Mouse (Mus musculus) forebrain, embryonic 16.5 days (tissue): ENCODE results near the gene Mad1l1. TPM values are rescaled to one million over a fixed set of nuclear protein-coding genes. Genes with fewer than 3 reads are reported as not detected.

Experiments
- ATAC-seq: fragments of 200-750 bp; cut with Nextera tagmentation; 2 replicates; pipeline ENCODE4 v1.8.0; 2017; ENCODE audit warnings: mild to moderate bottlenecking, moderate library complexity
- H3K27ac ChIP-seq: fragments of 300-500 bp; sonication (generic); 2 replicates; pipeline ENCODE4 v1.5.1; 2014; ENCODE audit warnings: low read length, control low read depth
- H3K27me3 ChIP-seq: fragments of 300-500 bp; sonication (generic); replicated peaks from 2 replicates; pipeline ENCODE4 v1.6.1; 2014; ENCODE audit warnings: low read length; ENCODE audit not compliant: control insufficient read depth, insufficient read depth
- H3K36me3 ChIP-seq: fragments of 300-500 bp; sonication (generic); 2 replicates; pipeline ENCODE4 v1.6.1; 2014; ENCODE audit not compliant: control insufficient read depth, insufficient read depth
- H3K4me1 ChIP-seq: fragments of 300-500 bp; sonication (generic); replicated peaks from 2 replicates; pipeline ENCODE4 v1.6.1; 2014; ENCODE audit warnings: low read length; ENCODE audit not compliant: control insufficient read depth, insufficient read depth
- H3K4me2 ChIP-seq: fragments of 300-500 bp; sonication (generic); 2 replicates; pipeline ENCODE4 v1.6.1; 2014; ENCODE audit warnings: mild to moderate bottlenecking, low read length, control low read depth
- H3K4me3 ChIP-seq: fragments of 300-500 bp; sonication (generic); replicated peaks from 2 replicates; pipeline ENCODE4 v1.5.1; 2014; ENCODE audit warnings: mild to moderate bottlenecking, low read length, control low read depth
- H3K9ac ChIP-seq: fragments of 300-500 bp; sonication (generic); replicated peaks from 2 replicates; pipeline ENCODE4 v1.6.1; 2014; ENCODE audit warnings: low read depth, low read length, control low read depth
- H3K9me3 ChIP-seq: fragments of 300-500 bp; sonication (generic); 2 replicates; pipeline ENCODE4 v1.6.1; 2016; ENCODE audit warnings: low read length; ENCODE audit not compliant: control insufficient read depth
- WGBS: fragments of 180-500 bp; shearing (Covaris S2); extraction: QIAGEN DNeasy Blood & Tissue Kit; methylation state at CpG from one replicate; pipeline ENCODE4 v1.1.7; 2014; 5-methylcytosine and 5-hydroxymethylcytosine counted together
- polyA plus RNA-seq: library from polyadenylated mRNA; unstranded; fragments of >200 nt; fragmentation: Nextera tagmentation; extraction: Ambion mirVana; gene quantifications from 2 replicates; pipeline ENCODE4 v1.2.1, GENCODE M21; 2015

The Mad1l1 gene
- polyA plus RNA-seq, 1 experiment from 2014 or later = 33.4 TPM

- no peak overlapping the region for H3K9ac ChIP-seq
- H3K4me3 ChIP-seq = no peak overlapping the region
- no peak for ATAC-seq
- no peak overlapping the region for H3K27ac ChIP-seq
- H3K4me2 ChIP-seq = no peak overlapping the region
- H3K36me3 ChIP-seq = no peaks in the 10 kb centered on the region
- H3K9me3 ChIP-seq = no peaks in the 10 kb centered on the region
- peaks cover 4% of the 10 kb centered on the region; the same call in 1 of the 2 replicates for H3K4me1 ChIP-seq
- 77% methylated on average over 2 of the region's 2 CpGs for WGBS
- no peaks in the 10 kb centered on the region for H3K27me3 ChIP-seq
Measured at GRCm38 (mm10) chr5:140045453-140045852, 275.9 kb downstream of the Mad1l1 start.

GRCm38 (mm10) chr5:140043002-140043401 lies 278.4 kb downstream of the Mad1l1 start:
- Histone ChIP-seq H3K36me3 (no peaks in the 10 kb centered on the region), H3K27ac (no peak overlapping the region), H3K27me3 (no peaks in the 10 kb centered on the region), H3K4me1 (peaks cover 4% of the 10 kb centered on the region; the same call in 1 of the 2 replicates), H3K9me3 (no peaks in the 10 kb centered on the region), H3K4me2 (no peak overlapping the region), H3K4me3 (no peak overlapping the region), H3K9ac (no peak overlapping the region)
- 64% methylated on average over 1 of the region's 1 CpGs for WGBS
- ATAC-seq = no peak

- H3K9me3 ChIP-seq = no peaks in the 10 kb centered on the region
- no peak for ATAC-seq
- no peak overlapping the region for H3K9ac ChIP-seq
- H3K36me3 ChIP-seq = no peaks in the 10 kb centered on the region
- no peaks in the 10 kb centered on the region for H3K27me3 ChIP-seq
- WGBS = 76% methylated on average over 3 of the region's 3 CpGs
- H3K27ac ChIP-seq = no peak overlapping the region
- no peak overlapping the region for H3K4me3 ChIP-seq
- no peak overlapping the region for H3K4me2 ChIP-seq
- H3K4me1 ChIP-seq = peaks cover 4% of the 10 kb centered on the region; the same call in 1 of the 2 replicates
Measured at GRCm38 (mm10) chr5:140042002-140042611, 279.2 kb downstream of the Mad1l1 start.

- Histone ChIP-seq H3K27ac (no peak overlapping the region), H3K27me3 (no peaks in the 10 kb centered on the region), H3K4me1 (peaks cover 4% of the 10 kb centered on the region; the same call in 1 of the 2 replicates), H3K9me3 (no peaks in the 10 kb centered on the region), H3K9ac (no peak overlapping the region), H3K4me3 (no peak overlapping the region), H3K4me2 (no peak overlapping the region), H3K36me3 (no peaks in the 10 kb centered on the region)
- ATAC-seq = no peak
- WGBS = 88% methylated on average over 3 of the region's 3 CpGs
Measured at GRCm38 (mm10) chr5:140041055-140041454, 280.3 kb downstream of the Mad1l1 start.

- ATAC-seq = no peak
- WGBS = 87% methylated on average over 6 of the region's 6 CpGs
Measured at GRCm38 (mm10) chr5:140037587-140038233, 283.6 kb downstream of the Mad1l1 start.

GRCm38 (mm10) chr5:140035641-140036040 lies 285.7 kb downstream of the Mad1l1 start:
- Histone ChIP-seq H3K9me3 (no peaks in the 10 kb centered on the region), H3K4me3 (no peak overlapping the region), H3K27me3 (no peaks in the 10 kb centered on the region), H3K4me1 (no peaks in the 10 kb centered on the region), H3K36me3 (no peaks in the 10 kb centered on the region), H3K4me2 (no peak overlapping the region), H3K27ac (no peak overlapping the region), H3K9ac (no peak overlapping the region)
- WGBS = 79% methylated on average over 3 of the region's 3 CpGs
- ATAC-seq = no peak

More at GRCm38 (mm10) chr5:140037587-140038233, 283.6 kb downstream of the Mad1l1 start:
- no peak overlapping the region for H3K9ac ChIP-seq
- H3K36me3 ChIP-seq = no peaks in the 10 kb centered on the region
- H3K4me1 ChIP-seq = peaks cover 3% of the 10 kb centered on the region; the same call in 1 of the 2 replicates
- no peaks in the 10 kb centered on the region for H3K9me3 ChIP-seq
- no peaks in the 10 kb centered on the region for H3K27me3 ChIP-seq
- H3K4me3 ChIP-seq = no peak overlapping the region
- no peak overlapping the region for H3K4me2 ChIP-seq
- H3K27ac ChIP-seq = no peak overlapping the region

- WGBS = 45% methylated on average over 1 of the region's 1 CpGs
- no peak for ATAC-seq
- H3K4me2 ChIP-seq = no peak overlapping the region
- no peaks in the 10 kb centered on the region for H3K27me3 ChIP-seq
- H3K9ac ChIP-seq = no peak overlapping the region
- no peaks in the 10 kb centered on the region for H3K4me1 ChIP-seq
- no peak overlapping the region for H3K4me3 ChIP-seq
- no peaks in the 10 kb centered on the region for H3K9me3 ChIP-seq
- no peaks in the 10 kb centered on the region for H3K36me3 ChIP-seq
- no peak overlapping the region for H3K27ac ChIP-seq
Measured at GRCm38 (mm10) chr5:140035025-140035330, 286.4 kb downstream of the Mad1l1 start.

- 81% methylated on average over 5 of the region's 5 CpGs for WGBS
- H3K36me3 ChIP-seq = no peaks in the 10 kb centered on the region
- no peak overlapping the region for H3K4me2 ChIP-seq
- ATAC-seq = no peak
- no peaks in the 10 kb centered on the region for H3K27me3 ChIP-seq
- H3K27ac ChIP-seq = no peak overlapping the region
- H3K9me3 ChIP-seq = no peaks in the 10 kb centered on the region
- H3K4me1 ChIP-seq = no peaks in the 10 kb centered on the region
- no peak overlapping the region for H3K4me3 ChIP-seq
- no peak overlapping the region for H3K9ac ChIP-seq
Measured at GRCm38 (mm10) chr5:140034300-140035024, 286.9 kb downstream of the Mad1l1 start.

- Histone ChIP-seq H3K4me1 (peaks cover 29% of the 10 kb centered on the region), H3K4me2 (no peak overlapping the region), H3K27ac (no peak overlapping the region), H3K27me3 (no peaks in the 10 kb centered on the region), H3K4me3 (no peak overlapping the region), H3K9me3 (no peaks in the 10 kb centered on the region), H3K9ac (no peak overlapping the region), H3K36me3 (no peaks in the 10 kb centered on the region)
- ATAC-seq = no peak
- 88% methylated on average over 4 of the region's 4 CpGs for WGBS
Measured at GRCm38 (mm10) chr5:140026366-140026765, 295.0 kb downstream of the Mad1l1 start.
